Comparison of ENCODE assay signal across 21 mouse cellular contexts in genomic region chr3:145171390-145172060, GRCm38 (mm10). TPM values are rescaled to one million over a fixed set of nuclear protein-coding genes. Genes with fewer than 3 reads are reported as not detected.
DNase-seq lines count a peak whose midpoint lies in the region; ATAC-seq lines count a peak whose summit lies in the region.
"Had no signal": no experiment of that assay in that cellular context is flagged by ENCODE, and none has a peak within 500 bp of the region (broad histone marks: within the 10 kb centered on the region; RNA-seq: fewer than 3 reads in every experiment).

No protein-coding gene starts in this region.

- peak; percentile 8 for DNase-seq in neural tube, embryonic 10.5 days (ENCODE audit: extremely low spot score, low spot score)
- DNase-seq in limb, embryonic 10.5 days (ENCODE audit: low spot score): peak; percentile 1
- DNase-seq in urinary bladder, adult 18-20 months (ENCODE audit: low spot score in 2 of 2): no peak
- no peak for DNase-seq in hindbrain, embryonic 10.5 days (ENCODE audit: low spot score)
- DNase-seq: adrenal gland, adult 8-10 months; adrenal gland, postnatal 14 days; adrenal gland, postnatal 36 days; cerebellum, adult 11-12 months; cerebellum, adult 2 months; cerebellum, adult 9-10 months; cerebellum, postnatal 10 days; cerebellum, postnatal 25 days; forebrain, postnatal 0 days had no signal

- H3K9me3 ChIP-seq in neural tube, embryonic 15.5 days (replicated peaks): no peaks in the 10 kb centered on the region
- H3K9me3 ChIP-seq in limb, embryonic 10.5 days (replicated peaks): no peaks in the 10 kb centered on the region
- no peaks in the 10 kb centered on the region for H3K9me3 ChIP-seq in hindbrain, embryonic 10.5 days
- H3K9me3 ChIP-seq: embryonic facial prominence, embryonic 10.5 days; embryonic facial prominence, embryonic 12.5 days; forebrain, embryonic 13.5 days; forebrain, embryonic 15.5 days; G1E had no signal

- no peak for ATAC-seq in neural tube, embryonic 15.5 days (ENCODE audit: low FRiP score)
- ATAC-seq: activated CD4-positive, CD25-positive, alpha-beta regulatory T cell, adult 4 months; forebrain, embryonic 13.5 days; forebrain, embryonic 15.5 days; forebrain, postnatal 0 days; Patski had no signal

- WGBS in neural tube, embryonic 15.5 days: 82% methylated on average over 4 of the region's 4 CpGs
- 91% methylated on average over 4 of the region's 4 CpGs for WGBS in limb, embryonic 10.5 days
- WGBS in hindbrain, embryonic 10.5 days: 84% methylated on average over 4 of the region's 4 CpGs

- no peaks in the 10 kb centered on the region for H3K27me3 ChIP-seq in neural tube, embryonic 15.5 days (replicated peaks)
- no peaks in the 10 kb centered on the region for H3K27me3 ChIP-seq in limb, embryonic 10.5 days (ENCODE audit: low read depth, poor library complexity, severe bottlenecking)
- no peaks in the 10 kb centered on the region for H3K27me3 ChIP-seq in hindbrain, embryonic 10.5 days (ENCODE audit: insufficient read depth, poor library complexity, severe bottlenecking)
- H3K27me3 ChIP-seq: embryonic facial prominence, embryonic 12.5 days; forebrain, embryonic 13.5 days; forebrain, embryonic 15.5 days; Patski had no signal

- no peak overlapping the region for H3K4me3 ChIP-seq in neural tube, embryonic 15.5 days (replicated peaks)
- H3K4me3 ChIP-seq in limb, embryonic 10.5 days: no peak overlapping the region
- H3K4me3 ChIP-seq in hindbrain, embryonic 10.5 days: no peak overlapping the region
- H3K4me3 ChIP-seq: embryonic facial prominence, embryonic 10.5 days; embryonic facial prominence, embryonic 12.5 days; forebrain, embryonic 13.5 days; forebrain, embryonic 15.5 days had no signal

- H3K36me3 ChIP-seq in neural tube, embryonic 15.5 days: no peaks in the 10 kb centered on the region
- no peaks in the 10 kb centered on the region for H3K36me3 ChIP-seq in limb, embryonic 10.5 days
- H3K36me3 ChIP-seq in hindbrain, embryonic 10.5 days: no peaks in the 10 kb centered on the region
- H3K36me3 ChIP-seq: embryonic facial prominence, embryonic 10.5 days; embryonic facial prominence, embryonic 12.5 days; forebrain, embryonic 15.5 days; G1E had no signal

- no peaks in the 10 kb centered on the region for H3K4me1 ChIP-seq in neural tube, embryonic 15.5 days
- H3K4me1 ChIP-seq in limb, embryonic 10.5 days: no peaks in the 10 kb centered on the region
- H3K4me1 ChIP-seq in hindbrain, embryonic 10.5 days (replicated peaks): 0 out of 2 replicates have a peak, but pooled peaks cover 4% of the 10 kb centered on the region
- H3K4me1 ChIP-seq: embryonic facial prominence, embryonic 10.5 days; embryonic facial prominence, embryonic 12.5 days; forebrain, embryonic 13.5 days; forebrain, embryonic 15.5 days had no signal

- no peak overlapping the region for H3K4me2 ChIP-seq in neural tube, embryonic 15.5 days
- H3K4me2 ChIP-seq: embryonic facial prominence, embryonic 12.5 days; forebrain, embryonic 13.5 days; forebrain, embryonic 15.5 days had no signal

- no peak overlapping the region for H3K9ac ChIP-seq in neural tube, embryonic 15.5 days (replicated peaks)
- H3K9ac ChIP-seq: embryonic facial prominence, embryonic 12.5 days; forebrain, embryonic 13.5 days; forebrain, embryonic 15.5 days; forebrain, postnatal 0 days had no signal

- H3K27ac ChIP-seq in neural tube, embryonic 15.5 days (replicated peaks): no peak overlapping the region
- no peak overlapping the region for H3K27ac ChIP-seq in limb, embryonic 10.5 days
- H3K27ac ChIP-seq in hindbrain, embryonic 10.5 days: no peak overlapping the region
- H3K27ac ChIP-seq: embryonic facial prominence, embryonic 10.5 days; embryonic facial prominence, embryonic 12.5 days; forebrain, embryonic 13.5 days; forebrain, embryonic 15.5 days had no signal

RNA-seq across cellular contexts. Expression of gene Odf2l, which starts 53.1 kb away (rescaled TPM):
- 10.2 and 11.3 TPM in 2 replicates for polyA plus RNA-seq in neural tube, embryonic 15.5 days (2015; fragmentation: Nextera tagmentation; extraction: Ambion mirVana)
- 16.2 and 18.1 TPM in 2 replicates for polyA plus RNA-seq in limb, embryonic 10.5 days (2016; fragmentation: Nextera tagmentation; extraction: Ambion mirVana)
- polyA plus RNA-seq in hindbrain, embryonic 10.5 days (2016; fragmentation: Nextera tagmentation; extraction: Ambion mirVana): 17.8 and 20.1 TPM in 2 replicates

Comparison
In these comparisons a context has a peak if more than half of its experiments do, and no peak if none do; other contexts are left out.
1. DNase-seq: peak in neural tube, embryonic 10.5 days (single experiment) and limb, embryonic 10.5 days (single experiment); none in urinary bladder, adult 18-20 months (0 of 2) and hindbrain, embryonic 10.5 days (single experiment).